Mouse (Mus musculus) bone marrow macrophage, adult 2 months (primary cell): ENCODE results near the gene Slmap.

ENCODE experiments used
- CTCF ChIP-seq: IDR thresholded peaks from 2 replicates; pipeline ENCODE4 v1.5.1; 2012; ENCODE audit warnings: low read depth, mild to moderate bottlenecking, low read length, moderate library complexity
- POLR2A ChIP-seq: IDR thresholded peaks from 2 replicates; pipeline ENCODE4 v1.6.1; 2012; ENCODE audit warnings: mild to moderate bottlenecking, low read depth, low read length, borderline replicate concordance

- TF ChIP-seq POLR2A: no peak
- TF ChIP-seq CTCF: no peak
These were observed 16.9 kb downstream of the Slmap start for GRCm38 (mm10) chr14:26517843-26518242.
